Mouse (Mus musculus) MEL (cell line): ENCODE data around the gene Parm1. TPM values are rescaled to one million over a fixed set of nuclear protein-coding genes. Genes with fewer than 3 reads are reported as not detected.

Experiments used
- DNase-seq: peaks from one replicate; pipeline ENCODE4 v3.0.0; 2011; ENCODE audit warnings: low read depth, low spot score
- H3K27ac ChIP-seq: 2 replicates; pipeline ENCODE4 v1.5.1; 2012; ENCODE audit warnings: low read depth, mild to moderate bottlenecking, control low read depth, low read length, moderate library complexity; ENCODE audit not compliant: control insufficient read depth
- H3K27me3 ChIP-seq, 2 experiments: fragments of 150-350 bp in 1 of 2; sonication (generic) in 1 of 2; 2 replicates each; pipeline ENCODE4 v1.6.1; 2012; ENCODE audit warnings: low read length in 2 of 2, mild to moderate bottlenecking in 2 of 2, improper control_type of control experiment in 1 of 2, moderate library complexity in 1 of 2; ENCODE audit not compliant: insufficient read depth in 2 of 2, control insufficient read depth in 1 of 2
- H3K36me3 ChIP-seq, 2 experiments: 2 replicates each; pipeline ENCODE4 v1.6.1; 2012 to 2014; ENCODE audit warnings: low read length in 2 of 2, improper control_type of control experiment in 1 of 2, inconsistent platforms in 1 of 2, mild to moderate bottlenecking in 1 of 2; ENCODE audit not compliant: insufficient read depth in 2 of 2, control insufficient read depth in 1 of 2
- H3K4me1 ChIP-seq, 2 experiments: fragments of 150-350 bp in 1 of 2; sonication (generic) in 1 of 2; 2 replicates each; pipeline ENCODE4 v1.6.1; 2012; ENCODE audit warnings: low read length in 2 of 2, improper control_type of control experiment in 1 of 2, mild to moderate bottlenecking in 1 of 2; ENCODE audit not compliant: insufficient read depth in 2 of 2, control insufficient read depth in 1 of 2
- H3K4me3 ChIP-seq, 2 experiments: fragments of 150-350 bp in 1 of 2; sonication (generic) in 1 of 2; 2 replicates each; pipeline ENCODE4 v1.5.1; 2012; ENCODE audit warnings: low read depth in 2 of 2, low read length in 2 of 2, mild to moderate bottlenecking in 2 of 2, moderate library complexity in 2 of 2, control low read depth in 1 of 2, improper control_type of control experiment in 1 of 2; ENCODE audit not compliant: control insufficient read depth in 1 of 2, insufficient read depth in 1 of 2
- H3K79me2 ChIP-seq: 2 replicates; pipeline ENCODE4 v1.6.1; 2012; ENCODE audit warnings: mild to moderate bottlenecking, low read length, moderate library complexity; ENCODE audit not compliant: control insufficient read depth, poor library complexity, insufficient read depth
- H3K9ac ChIP-seq: 2 replicates; pipeline ENCODE4 v1.6.1; 2012; ENCODE audit warnings: low read depth, mild to moderate bottlenecking, control low read depth, low read length, moderate library complexity; ENCODE audit not compliant: control insufficient read depth, poor library complexity, severe bottlenecking
- H3K9me3 ChIP-seq: fragments of 150-350 bp; sonication (generic); replicated peaks from 2 replicates; pipeline ENCODE4 v1.6.1; 2012; ENCODE audit warnings: mild to moderate bottlenecking, low read length, improper control_type of control experiment, moderate library complexity; ENCODE audit not compliant: insufficient read depth
- CTCF ChIP-seq, 3 experiments: IDR thresholded peaks in 2 of 3; conservative IDR thresholded peaks in 1 of 3; 2 replicates each; pipeline ENCODE4 v1.5.1; 2011 to 2012; ENCODE audit warnings: low read length in 3 of 3, low read depth in 2 of 3, mild to moderate bottlenecking in 2 of 3, improper control_type of control experiment in 1 of 3, inconsistent platforms in 1 of 3, mixed read lengths in 1 of 3, moderate library complexity in 1 of 3; ENCODE audit not compliant: control insufficient read depth in 1 of 3, insufficient read depth in 1 of 3, poor library complexity in 1 of 3, severe bottlenecking in 1 of 3
- E2F4 ChIP-seq: IDR thresholded peaks from 2 replicates; pipeline ENCODE4 v1.6.1; 2011; ENCODE audit warnings: low read depth, low read length, improper control_type of control experiment, borderline replicate concordance
- ELF1 ChIP-seq: IDR thresholded peaks from 2 replicates; pipeline ENCODE4 v1.6.1; 2014; ENCODE audit warnings: low read depth, mild to moderate bottlenecking, inconsistent platforms, low read length, improper control_type of control experiment, moderate library complexity
- EP300 ChIP-seq, 2 experiments: IDR thresholded peaks; 2 replicates each; pipeline ENCODE4 v1.6.1; 2011; ENCODE audit warnings: improper control_type of control experiment in 2 of 2, low read length in 2 of 2, low read depth in 1 of 2, mild to moderate bottlenecking in 1 of 2
- HCFC1 ChIP-seq: IDR thresholded peaks from 2 replicates; pipeline ENCODE4 v1.6.1; 2012; ENCODE audit warnings: low read depth, mild to moderate bottlenecking, inconsistent platforms, low read length, improper control_type of control experiment, moderate library complexity
- KAT2A ChIP-seq: conservative IDR thresholded peaks from 2 replicates; pipeline ENCODE4 v1.6.1; 2012; ENCODE audit warnings: low read depth, low read length, improper control_type of control experiment, inconsistent platforms
- MEF2A ChIP-seq: IDR thresholded peaks from 2 replicates; pipeline ENCODE4 v1.6.1; 2014; ENCODE audit warnings: low read depth, mild to moderate bottlenecking, inconsistent platforms, low read length, improper control_type of control experiment; ENCODE audit not compliant: poor library complexity, insufficient replicate concordance, severe bottlenecking; ENCODE audit errors: extremely low read depth
- MYB ChIP-seq: IDR thresholded peaks from 2 replicates; pipeline ENCODE4 v1.6.1; 2011; ENCODE audit warnings: mild to moderate bottlenecking, low read depth, low read length, improper control_type of control experiment
- NELFE ChIP-seq: IDR thresholded peaks from 2 replicates; pipeline ENCODE4 v1.6.1; 2011; ENCODE audit warnings: low read depth, low read length, improper control_type of control experiment
- POLR2AphosphoS5 ChIP-seq: IDR thresholded peaks from 2 replicates; pipeline ENCODE4 v1.6.1; 2012; ENCODE audit warnings: low read depth, borderline replicate concordance, mild to moderate bottlenecking, inconsistent platforms, low read length, moderate library complexity, mixed read lengths
- RAD21 ChIP-seq: IDR thresholded peaks from 2 replicates; pipeline ENCODE4 v1.6.1; 2011; ENCODE audit warnings: mild to moderate bottlenecking, low read depth, low read length, improper control_type of control experiment
- SIN3A ChIP-seq: IDR thresholded peaks from 2 replicates; pipeline ENCODE4 v1.6.1; 2012; ENCODE audit warnings: low read length, improper control_type of control experiment, inconsistent platforms
- SMC3 ChIP-seq: IDR thresholded peaks from 2 replicates; pipeline ENCODE4 v1.6.1; 2011; ENCODE audit warnings: low read depth, low read length, improper control_type of control experiment
- TAL1 ChIP-seq: IDR thresholded peaks from 2 replicates; pipeline ENCODE4 v1.6.1; 2012; ENCODE audit warnings: mild to moderate bottlenecking, inconsistent platforms, low read length, moderate library complexity, mixed read lengths
- TBP ChIP-seq: IDR thresholded peaks from 2 replicates; pipeline ENCODE4 v1.8.0; 2011; ENCODE audit warnings: low read depth, low read length, improper control_type of control experiment
- TCF12 ChIP-seq: IDR thresholded peaks from 2 replicates; pipeline ENCODE4 v1.6.1; 2014; ENCODE audit warnings: low read depth, mild to moderate bottlenecking, inconsistent platforms, low read length, improper control_type of control experiment, moderate library complexity
- UBTF ChIP-seq: IDR thresholded peaks from 2 replicates; pipeline ENCODE4 v1.6.1; 2012; ENCODE audit warnings: low read depth, mild to moderate bottlenecking, inconsistent platforms, low read length, improper control_type of control experiment, moderate library complexity, borderline replicate concordance; ENCODE audit not compliant: insufficient read depth
- USF1 ChIP-seq: IDR thresholded peaks from 2 replicates; pipeline ENCODE4 v1.6.1; 2014; ENCODE audit warnings: low read depth, mild to moderate bottlenecking, inconsistent platforms, low read length, improper control_type of control experiment, moderate library complexity
- ZC3H11A ChIP-seq: IDR thresholded peaks from 2 replicates; pipeline ENCODE4 v1.6.1; 2012; ENCODE audit warnings: low read depth, mild to moderate bottlenecking, inconsistent platforms, low read length, improper control_type of control experiment
- ZKSCAN1 ChIP-seq: IDR thresholded peaks from 2 replicates; pipeline ENCODE4 v1.6.1; 2012; ENCODE audit warnings: low read depth, mild to moderate bottlenecking, inconsistent platforms, low read length, improper control_type of control experiment, moderate library complexity
- ZNF384 ChIP-seq: IDR thresholded peaks from 2 replicates; pipeline ENCODE4 v1.6.1; 2012; ENCODE audit warnings: low read depth, mild to moderate bottlenecking, inconsistent platforms, low read length, improper control_type of control experiment
- polyA plus RNA-seq, 2 experiments: library from polyadenylated mRNA; stranded (reverse) in 1 of 2; unstranded in 1 of 2; fragments of >175 nt in 1 of 2; fragments of >200 nt in 1 of 2; gene quantifications; 2 replicates each; pipeline versions ENCODE4 v1.2.1 to v1.2.4; 2012; ENCODE audit warnings: low replicate concordance in 2 of 2, low read depth in 1 of 2; ENCODE audit not compliant: insufficient read length in 2 of 2, insufficient read depth in 1 of 2, missing spikeins in 1 of 2
- total RNA-seq: library from RNA; depleted of rRNA; stranded (reverse); fragments of 300-350 nt; gene quantifications from 2 replicates; pipeline ENCODE4 v1.2.3, GENCODE M21; 2012

The Parm1 gene
- total and polyA plus RNA-seq, 3 experiments = 19.1 to 76.1 (median 41.0) TPM

GRCm38 (mm10) chr5:91603787-91604439 is 86.5 kb downstream of the Parm1 start:
- Histone ChIP-seq H3K79me2 (no peaks in the 10 kb centered on the region), H3K27me3 (no peaks in the 10 kb centered on the region), H3K9me3 (no peaks in the 10 kb centered on the region), H3K4me1 (no peaks in the 10 kb centered on the region; a peak in 3 of 4 replicates), H3K36me3 (peaks cover 0 to 9% of the 10 kb centered on the region in 2 experiments; a peak in 3 of 4 replicates), H3K27ac (no peak overlapping the region), H3K4me3 (no peak overlapping the region), H3K9ac (no peak overlapping the region)
- TF ChIP-seq ZKSCAN1 (no peak), POLR2AphosphoS5 (no peak), KAT2A (no peak), TCF12 (no peak), NELFE (no peak), HCFC1 (no peak), USF1 (no peak), SIN3A (no peak), ZNF384 (no peak)
- no peak for DNase-seq

GRCm38 (mm10) chr5:91607234-91607633 is 89.8 kb downstream of the Parm1 start:
- no peak overlapping the region for H3K27ac ChIP-seq
- no peak for DNase-seq
- no peak overlapping the region for H3K4me3 ChIP-seq
- H3K27me3 ChIP-seq = no peaks in the 10 kb centered on the region
- H3K79me2 ChIP-seq = no peaks in the 10 kb centered on the region
- no peak overlapping the region for H3K9ac ChIP-seq
- no peaks in the 10 kb centered on the region for H3K9me3 ChIP-seq
- H3K36me3 ChIP-seq = peaks cover 0 to 24% of the 10 kb centered on the region in 2 experiments; a peak in 3 of 4 replicates
- TF ChIP-seq MYB (no peak), TBP (no peak), E2F4 (no peak), UBTF (no peak), CTCF (IDR thresholded peaks at IDR 0.05 in 2 of 3, conservative IDR thresholded peaks at IDR 0.05 in 1 of 3; ENCODE audit: control insufficient read depth in 1 of 3, insufficient read depth in 1 of 3, low read depth in 2 of 3, low read length in 3 of 3, poor library complexity in 1 of 3, severe bottlenecking in 1 of 3) (no peak), ELF1 (no peak), SMC3 (no peak), KAT2A (no peak), TAL1 (no peak), ZNF384 (no peak), MEF2A (no peak), RAD21 (no peak), HCFC1 (no peak), EP300 (IDR thresholded peaks at IDR 0.05; ENCODE audit: low read depth in 1 of 2, low read length in 2 of 2) (no peak), NELFE (no peak), ZC3H11A (no peak)
- TF ChIP-seq, all 39 proteins: peak for 0
- H3K4me1 ChIP-seq = peaks cover 0 to 3% of the 10 kb centered on the region in 2 experiments
